Mouse (Mus musculus) limb, embryonic 10.5 days (tissue): ENCODE data around the gene Myoz2. TPM values are rescaled to one million over a fixed set of nuclear protein-coding genes. Genes with fewer than 3 reads are reported as not detected.

ENCODE experiments used
- DNase-seq: peaks from one replicate; pipeline ENCODE4 v3.0.0-alpha.2; 2017; ENCODE audit warnings: low spot score
- H3K27ac ChIP-seq: fragments of 300-500 bp; sonication (generic); 2 replicates; pipeline ENCODE4 v1.5.1; 2016; ENCODE audit warnings: mild to moderate bottlenecking
- H3K27me3 ChIP-seq: fragments of 300-500 bp; sonication (generic); 2 replicates; pipeline ENCODE4 v1.6.1; 2016; ENCODE audit warnings: low read depth, mild to moderate bottlenecking; ENCODE audit not compliant: poor library complexity, severe bottlenecking
- H3K36me3 ChIP-seq: fragments of 300-500 bp; sonication (generic); 2 replicates; pipeline ENCODE4 v1.6.1; 2016; ENCODE audit warnings: mild to moderate bottlenecking, moderate library complexity
- H3K4me1 ChIP-seq: fragments of 300-500 bp; sonication (generic); 2 replicates; pipeline ENCODE4 v1.6.1; 2016
- H3K4me3 ChIP-seq: fragments of 300-500 bp; sonication (generic); 2 replicates; pipeline ENCODE4 v1.5.1; 2016; ENCODE audit warnings: mild to moderate bottlenecking, moderate library complexity
- H3K9me3 ChIP-seq: fragments of 300-500 bp; sonication (generic); replicated peaks from 2 replicates; pipeline ENCODE4 v1.6.1; 2016; ENCODE audit warnings: mild to moderate bottlenecking
- WGBS: fragments of 180-500 bp; shearing (Covaris S2); methylation state at CpG from one replicate; pipeline ENCODE4 v1.1.7; 2016; 5-methylcytosine and 5-hydroxymethylcytosine counted together
- polyA plus RNA-seq: library from polyadenylated mRNA; unstranded; fragments of >200 nt; fragmentation: Nextera tagmentation; extraction: Ambion mirVana; gene quantifications from 2 replicates; pipeline ENCODE4 v1.2.1, GENCODE M21; 2016

Myoz2 gene
- polyA plus RNA-seq, 1 experiment from 2014 or later = 0.11 TPM

- H3K4me3 ChIP-seq = no peak overlapping the region
- peaks cover 15% of the 10 kb centered on the region for H3K4me1 ChIP-seq
- H3K27ac ChIP-seq = no peak overlapping the region
- H3K27me3 ChIP-seq = no peaks in the 10 kb centered on the region
- H3K9me3 ChIP-seq = no peaks in the 10 kb centered on the region
- WGBS = 92% methylated on average over 11 of the region's 11 CpGs
- H3K36me3 ChIP-seq = no peaks in the 10 kb centered on the region
- no peak for DNase-seq
Observed at GRCm38 (mm10) chr3:122986906-122987305, 47.9 kb downstream of the Myoz2 start.

GRCm38 (mm10) chr3:122986386-122986785 lies 48.4 kb downstream of the Myoz2 start:
- Histone ChIP-seq H3K9me3 (no peaks in the 10 kb centered on the region), H3K4me3 (no peak overlapping the region), H3K36me3 (no peaks in the 10 kb centered on the region), H3K27ac (no peak overlapping the region), H3K4me1 (peaks cover 15% of the 10 kb centered on the region), H3K27me3 (no peaks in the 10 kb centered on the region)
- 46% methylated on average over 1 of the region's 1 CpGs for WGBS
- no peak for DNase-seq

- Histone ChIP-seq H3K9me3 (no peaks in the 10 kb centered on the region), H3K36me3 (no peaks in the 10 kb centered on the region), H3K27me3 (no peaks in the 10 kb centered on the region), H3K4me3 (peak overlapping the region; percentile 87), H3K27ac (peak overlapping the region; percentile 99), H3K4me1 (peaks cover 15% of the 10 kb centered on the region)
- 27% methylated on average over 13 of the region's 13 CpGs for WGBS
- peak; percentile 41 for DNase-seq
Observed at GRCm38 (mm10) chr3:122985183-122985944, 49.5 kb downstream of the Myoz2 start.

- peak within 1 kb of the TSS; percentile 99 for H3K27ac ChIP-seq
- no peaks in the 10 kb centered on the region for H3K9me3 ChIP-seq
- no peaks in the 10 kb centered on the region for H3K36me3 ChIP-seq
- no peaks in the 10 kb centered on the region for H3K27me3 ChIP-seq
- WGBS = under 1% methylated on average over 93 of the region's 94 CpGs
- H3K4me3 ChIP-seq = peak within 1 kb of the TSS; percentile 87
- peaks cover 15% of the 10 kb centered on the region for H3K4me1 ChIP-seq
- DNase-seq = peak; percentile 99
Observed at GRCm38 (mm10) chr3:122984249-122985182, 50.3 kb downstream of the Myoz2 start, which contains the start of gene Usp53. TSS of gene Usp53 (minus strand) at chr3:122984510.

- Histone ChIP-seq H3K4me1 (peaks cover 15% of the 10 kb centered on the region), H3K9me3 (no peaks in the 10 kb centered on the region), H3K36me3 (peaks cover 3% of the 10 kb centered on the region; the same call in 1 of the 2 replicates), H3K4me3 (peak overlapping the region; percentile 87), H3K27ac (peak overlapping the region; percentile 99), H3K27me3 (no peaks in the 10 kb centered on the region)
- DNase-seq = no peak
- WGBS = under 1% methylated on average over 30 of the region's 30 CpGs
Observed at GRCm38 (mm10) chr3:122983849-122984248, 51.0 kb downstream of the Myoz2 start.

- H3K27ac ChIP-seq = no peak overlapping the region
- no peak for DNase-seq
- WGBS = 97% methylated on average over 1 of the region's 1 CpGs
- H3K27me3 ChIP-seq = no peaks in the 10 kb centered on the region
- H3K4me3 ChIP-seq = no peak overlapping the region
- H3K4me1 ChIP-seq = peaks cover 19% of the 10 kb centered on the region
- no peaks in the 10 kb centered on the region for H3K9me3 ChIP-seq
- H3K36me3 ChIP-seq = peaks cover 3% of the 10 kb centered on the region; the same call in 1 of the 2 replicates
Observed at GRCm38 (mm10) chr3:122975964-122976363, 58.9 kb downstream of the Myoz2 start.

- DNase-seq = no peak
- 91% methylated on average over 4 of the region's 4 CpGs for WGBS
- peaks cover 19% of the 10 kb centered on the region for H3K4me1 ChIP-seq
- H3K9me3 ChIP-seq = no peaks in the 10 kb centered on the region
- H3K27me3 ChIP-seq = no peaks in the 10 kb centered on the region
- H3K4me3 ChIP-seq = no peak overlapping the region
- H3K36me3 ChIP-seq = peaks cover 3% of the 10 kb centered on the region; the same call in 1 of the 2 replicates
- no peak overlapping the region for H3K27ac ChIP-seq
Observed at GRCm38 (mm10) chr3:122975363-122975762, 59.5 kb downstream of the Myoz2 start.

GRCm38 (mm10) chr3:122974833-122975232 lies 60.0 kb downstream of the Myoz2 start:
- H3K4me1 ChIP-seq = peaks cover 19% of the 10 kb centered on the region
- no peak overlapping the region for H3K4me3 ChIP-seq
- DNase-seq = no peak
- WGBS = 92% methylated on average over 3 of the region's 3 CpGs
- H3K27me3 ChIP-seq = no peaks in the 10 kb centered on the region
- no peaks in the 10 kb centered on the region for H3K9me3 ChIP-seq
- peaks cover 3% of the 10 kb centered on the region; the same call in 1 of the 2 replicates for H3K36me3 ChIP-seq
- no peak overlapping the region for H3K27ac ChIP-seq

GRCm38 (mm10) chr3:122972126-122972822 lies 62.5 kb downstream of the Myoz2 start:
- WGBS = 36% methylated on average over 3 of the region's 3 CpGs
- Histone ChIP-seq H3K4me3 (no peak overlapping the region), H3K36me3 (peaks cover 7% of the 10 kb centered on the region), H3K27me3 (no peaks in the 10 kb centered on the region), H3K9me3 (no peaks in the 10 kb centered on the region), H3K27ac (no peak overlapping the region), H3K4me1 (peaks cover 23% of the 10 kb centered on the region)
- DNase-seq = no peak

- DNase-seq = no peak
- Histone ChIP-seq H3K36me3 (peaks cover 7% of the 10 kb centered on the region), H3K4me3 (no peak overlapping the region), H3K27ac (no peak overlapping the region), H3K4me1 (peaks cover 26% of the 10 kb centered on the region), H3K27me3 (no peaks in the 10 kb centered on the region), H3K9me3 (no peaks in the 10 kb centered on the region)
- WGBS = 92% methylated on average over 9 of the region's 9 CpGs
Observed at GRCm38 (mm10) chr3:122968391-122968790, 66.4 kb downstream of the Myoz2 start.

GRCm38 (mm10) chr3:122964301-122964700 lies 70.5 kb downstream of the Myoz2 start:
- H3K4me1 ChIP-seq = peaks cover 6% of the 10 kb centered on the region; the same call in 1 of the 2 replicates
- H3K36me3 ChIP-seq = peaks cover 16% of the 10 kb centered on the region
- H3K27ac ChIP-seq = no peak overlapping the region
- no peaks in the 10 kb centered on the region for H3K9me3 ChIP-seq
- no peaks in the 10 kb centered on the region for H3K27me3 ChIP-seq
- no peak overlapping the region for H3K4me3 ChIP-seq
- WGBS = 94% methylated on average over 5 of the region's 5 CpGs
- DNase-seq = no peak
